Mouse (Mus musculus): ENCODE data around the gene R3hdm1.

The R3hdm1 gene

GRCm38 (mm10) chr1:128102641-128103461, at the start of gene R3hdm1, which contains the start of gene Zranb3:
R3hdm1 (plus strand) TSS chr1:128103301.
Zranb3 (minus strand) TSS chr1:128103047.
- in situ Hi-C loops (cut with MboI, MseI), result no loop called here

GRCm38 (mm10) chr1:128057269-128057668, 45.8 kb upstream of the R3hdm1 start:
- in situ Hi-C loops (cut with MboI, MseI), result no loop called here

GRCm38 (mm10) chr1:128058625-128059024, 44.5 kb upstream of the R3hdm1 start:
- in situ Hi-C loops (cut with MboI, MseI), result no loop called here

DNA sequence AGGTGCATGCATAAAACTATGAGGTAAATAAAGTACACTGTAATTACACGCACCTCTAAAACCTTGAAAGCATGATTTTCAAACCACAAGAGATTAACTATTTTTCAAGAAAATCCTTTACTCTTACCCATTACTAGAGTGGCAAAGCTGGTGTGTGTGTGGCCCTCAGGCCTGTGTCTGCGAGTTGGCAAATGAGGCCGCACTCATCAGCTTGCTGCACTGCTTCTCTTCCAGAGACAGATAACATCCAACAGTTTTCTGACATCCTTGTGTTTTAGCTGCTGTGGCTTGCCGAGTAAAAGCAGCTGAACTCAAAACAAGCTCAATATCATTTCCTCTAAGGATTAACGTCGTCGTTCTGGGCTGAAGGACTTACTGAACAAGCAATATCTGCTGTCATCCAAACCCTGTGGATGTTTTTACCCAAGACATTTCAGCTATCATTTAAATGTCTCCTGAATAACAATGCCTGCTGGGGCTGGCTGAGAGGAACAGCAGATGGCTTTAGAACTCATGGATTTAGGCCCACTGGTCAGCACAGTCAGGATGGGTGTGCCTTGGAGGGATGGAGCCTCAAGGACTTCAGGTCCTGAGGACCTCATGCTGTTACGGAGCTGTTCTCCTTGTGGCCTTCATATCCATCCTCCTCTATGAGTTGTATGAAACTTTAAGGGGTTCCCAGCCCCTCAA, 42.3 kb upstream of the R3hdm1 start:
- in situ Hi-C loops (cut with MboI, MseI), result no loop called here

DNA sequence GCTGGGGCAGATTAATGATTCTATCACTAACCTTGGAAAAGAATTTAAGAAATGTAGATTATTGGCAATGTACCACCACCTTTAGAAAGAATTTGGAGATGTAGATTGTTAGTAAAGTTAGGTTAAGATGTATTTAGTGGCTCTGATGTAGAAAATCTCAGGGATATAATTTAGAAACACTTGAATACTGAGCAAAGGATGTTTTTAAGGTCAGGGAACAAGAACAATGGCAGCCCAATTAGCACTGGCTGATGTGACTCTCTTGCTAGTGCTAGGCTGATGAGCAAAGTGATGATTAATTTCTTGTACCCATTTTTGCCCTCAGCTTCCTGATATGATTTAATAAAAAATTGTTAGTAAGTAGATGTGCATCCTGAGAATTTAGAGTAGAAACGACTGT, 41.7 kb upstream of the R3hdm1 start:
- in situ Hi-C loops (cut with MboI, MseI), result no loop called here

DNA sequence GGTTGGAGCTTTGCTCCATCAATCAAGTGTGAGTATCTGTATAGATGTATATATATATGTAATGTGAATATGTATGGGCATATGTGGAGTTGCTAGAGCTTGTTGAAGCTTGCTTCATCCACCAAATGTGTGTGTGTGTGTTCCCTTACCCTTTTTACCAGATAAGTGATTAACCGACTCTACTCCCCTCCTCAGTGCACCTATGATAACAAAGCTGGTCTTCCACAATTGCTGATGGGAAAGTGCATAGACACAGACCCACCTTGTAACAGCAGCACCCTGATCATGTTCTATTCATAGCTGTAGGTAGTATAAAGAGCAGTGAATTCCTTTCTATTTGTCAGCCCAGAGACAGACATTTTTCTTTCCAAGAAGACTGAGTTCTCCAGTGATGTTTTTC, 40.9 kb upstream of the R3hdm1 start:
- in situ Hi-C loops (cut with MboI, MseI), result no loop called here

DNA sequence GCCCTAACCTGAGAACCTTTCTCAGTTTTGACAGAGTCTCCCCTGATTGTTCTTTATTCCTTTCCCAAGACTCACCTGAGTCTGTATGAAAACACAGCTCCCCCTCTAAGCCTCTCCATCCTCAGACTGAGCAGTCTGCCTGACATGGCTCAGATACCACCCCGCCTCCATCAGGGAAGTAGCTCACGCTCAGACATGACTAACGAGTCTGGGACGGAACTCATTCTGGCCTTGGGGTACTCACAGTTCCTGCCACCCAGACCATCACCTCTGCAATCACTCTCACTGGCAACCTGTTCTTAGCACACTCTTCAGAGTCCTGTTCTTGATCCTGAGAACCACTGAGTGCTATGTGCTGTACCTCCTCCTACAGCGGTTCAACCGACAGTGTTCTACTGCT, 38.4 kb upstream of the R3hdm1 start:
- in situ Hi-C loops (cut with MboI, MseI), result no loop called here

GRCm38 (mm10) chr1:128068945-128069397, 34.1 kb upstream of the R3hdm1 start:
- in situ Hi-C loops (cut with MboI, MseI), result no loop called here

- in situ Hi-C loops (cut with MboI, MseI), result no loop called here
These were observed 33.1 kb upstream of the R3hdm1 start for GRCm38 (mm10) chr1:128070003-128070402.

DNA sequence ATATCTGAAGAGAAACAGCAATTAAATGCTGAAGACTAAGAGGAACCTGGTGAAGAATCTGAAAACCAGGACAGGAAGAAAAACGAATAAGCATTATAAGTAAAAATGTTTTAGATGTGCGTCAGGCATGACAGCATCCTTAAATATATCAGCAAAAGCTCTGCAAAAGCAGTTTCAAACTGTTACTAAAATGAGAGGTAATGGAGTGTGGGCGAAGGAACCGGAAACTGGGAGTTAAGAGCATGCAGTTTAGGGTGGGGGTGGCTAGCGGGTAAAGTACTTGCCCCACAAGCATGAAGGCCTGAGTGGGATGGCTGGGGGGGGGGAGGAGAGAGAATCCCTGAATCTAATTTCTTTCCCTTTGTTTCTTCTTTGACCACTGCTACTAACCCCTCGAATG, 30.1 kb upstream of the R3hdm1 start:
- in situ Hi-C loops (cut with MboI, MseI), result no loop called here

DNA sequence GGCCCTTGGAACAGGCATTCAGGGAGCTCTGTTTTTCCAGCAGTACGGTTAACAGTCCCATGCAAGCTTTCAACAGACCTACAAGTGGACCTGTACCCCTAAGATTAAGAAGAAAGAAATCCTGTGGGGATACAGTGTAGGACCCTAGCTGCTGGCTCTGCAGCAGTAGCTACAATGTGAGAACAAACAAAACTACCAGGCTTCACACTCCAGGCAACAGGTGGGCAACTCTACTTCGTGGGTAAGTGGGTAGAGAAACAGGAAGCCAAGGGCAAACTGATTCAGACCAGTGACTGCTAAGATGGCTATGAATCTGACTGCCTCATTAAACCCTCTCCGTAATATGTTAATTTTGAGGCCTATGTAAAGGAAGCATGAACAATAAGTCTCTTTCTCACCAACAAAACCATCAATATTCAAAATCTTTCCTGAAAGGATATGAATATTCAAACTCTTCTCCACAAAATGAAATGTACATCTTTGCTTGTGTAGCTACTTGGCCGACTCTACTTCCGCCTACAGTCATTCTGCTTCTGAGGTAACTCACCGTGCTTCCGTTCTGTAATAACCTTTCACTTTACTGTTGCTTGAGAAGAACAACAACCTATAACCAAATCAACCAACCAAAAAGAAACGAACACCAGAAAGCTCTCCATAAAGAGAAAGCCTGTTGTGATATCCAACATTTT, 26.2 kb upstream of the R3hdm1 start:
- in situ Hi-C loops (cut with MboI, MseI), result no loop called here

GRCm38 (mm10) chr1:128077788-128078187, 25.3 kb upstream of the R3hdm1 start:
- in situ Hi-C loops (cut with MboI, MseI), result no loop called here

GRCm38 (mm10) chr1:128078646-128079045, 24.5 kb upstream of the R3hdm1 start:
- in situ Hi-C loops (cut with MboI, MseI), result no loop called here

DNA sequence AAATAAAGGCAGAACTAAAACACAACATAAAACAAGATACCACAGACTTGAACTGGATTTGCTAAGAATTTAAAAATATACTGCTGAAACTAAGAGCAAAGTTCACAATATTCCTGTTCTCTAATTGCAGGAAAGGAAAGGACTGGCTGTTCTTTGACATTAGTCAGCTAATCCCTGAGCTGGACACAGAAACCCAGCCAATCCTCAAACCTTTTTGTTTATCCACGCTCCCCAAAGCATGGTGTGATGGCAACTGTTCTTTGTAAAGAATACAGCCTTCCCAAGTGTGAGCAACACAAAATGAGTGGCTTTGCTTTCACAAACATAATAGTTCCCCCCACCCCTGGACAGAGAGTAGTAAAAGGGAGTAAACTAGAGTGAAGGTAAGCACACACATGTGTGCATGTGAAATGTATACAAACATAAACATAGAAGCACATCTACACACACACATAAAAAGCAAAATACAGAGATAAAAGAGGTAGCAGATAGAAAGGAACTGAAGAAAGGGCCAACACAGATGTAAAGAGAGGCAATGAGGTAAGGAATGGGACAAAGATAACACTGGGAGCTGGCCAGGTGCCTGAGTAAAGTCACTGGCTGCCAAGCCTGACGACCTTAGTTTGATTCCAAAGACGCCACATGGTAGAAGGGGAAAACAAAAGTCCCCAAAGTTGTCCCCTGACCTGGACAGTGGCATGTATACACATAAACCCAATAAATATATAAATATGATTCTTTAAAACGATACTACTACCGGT, 22.0 kb upstream of the R3hdm1 start:
- in situ Hi-C loops (cut with MboI, MseI), result no loop called here

DNA sequence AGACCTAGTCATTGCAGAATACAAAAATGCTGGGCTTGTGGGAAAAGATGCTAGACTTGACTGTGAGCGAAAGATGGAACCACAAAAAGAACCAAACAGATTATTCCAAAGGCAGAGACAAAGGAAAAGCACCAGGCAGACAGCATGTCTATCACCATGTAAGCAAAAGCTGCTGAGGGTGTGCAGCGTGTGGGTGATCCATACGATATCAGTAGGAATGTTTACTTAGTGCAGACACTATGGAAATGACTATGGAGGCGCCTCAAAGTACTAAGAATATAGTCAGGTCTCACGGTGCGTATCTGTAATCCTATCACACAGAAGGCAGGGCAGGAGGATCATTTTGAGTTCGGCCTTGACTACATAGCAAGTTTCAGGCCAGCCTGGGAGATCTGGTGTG, 21.2 kb upstream of the R3hdm1 start:
- in situ Hi-C loops (cut with MboI, MseI), result no loop called here

DNA sequence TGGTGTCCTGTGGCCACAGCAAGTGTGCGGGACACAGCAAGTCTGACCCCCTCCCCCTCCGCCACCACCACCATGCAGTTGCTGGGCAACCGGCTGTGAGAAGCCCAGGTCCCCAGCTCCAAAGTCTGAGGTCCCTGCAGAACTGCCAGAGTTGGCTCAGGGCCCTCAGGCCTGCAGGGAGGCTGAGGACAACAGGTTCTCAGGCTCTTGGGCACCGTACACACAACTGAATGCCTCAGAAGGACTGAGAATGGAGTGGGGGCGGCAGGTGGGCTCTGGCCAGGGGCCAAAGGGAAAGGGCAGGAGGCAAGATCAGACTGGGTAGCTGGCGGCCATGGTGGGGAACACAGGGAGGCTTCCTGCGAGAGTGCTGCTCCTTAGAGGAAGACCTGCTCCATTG, 20.3 kb upstream of the R3hdm1 start:
- in situ Hi-C loops (cut with MboI, MseI), result no loop called here

DNA sequence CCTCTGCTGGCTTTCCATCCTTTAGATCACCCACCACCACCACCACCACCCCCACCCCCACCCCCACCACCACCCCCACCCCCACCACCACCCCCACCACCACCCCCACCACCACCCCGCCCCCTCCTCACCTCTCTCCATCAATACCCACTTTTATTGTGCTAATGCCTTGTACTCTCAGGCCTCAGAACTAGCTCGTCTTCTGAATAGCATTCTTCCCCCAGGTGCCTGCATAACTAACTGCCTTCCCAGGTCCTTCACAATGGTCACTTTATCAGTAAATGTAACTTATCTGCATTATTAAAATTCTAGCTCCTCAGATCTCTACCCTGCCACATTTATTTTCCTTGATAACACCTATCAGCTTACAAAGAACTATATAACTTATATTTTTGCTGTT, 8.4 kb upstream of the R3hdm1 start:
- in situ Hi-C loops (cut with MboI, MseI), result loop anchor here (5.0 kb wide), 1 partner anchor 38 kb away; no protein-coding TSS in a partner anchor

- in situ Hi-C loops (cut with MboI, MseI), result loop anchor here (5.0 kb wide), 1 partner anchor 34 kb away; no protein-coding TSS in a partner anchor
These were observed 4.8 kb upstream of the R3hdm1 start for GRCm38 (mm10) chr1:128098309-128098708.

DNA sequence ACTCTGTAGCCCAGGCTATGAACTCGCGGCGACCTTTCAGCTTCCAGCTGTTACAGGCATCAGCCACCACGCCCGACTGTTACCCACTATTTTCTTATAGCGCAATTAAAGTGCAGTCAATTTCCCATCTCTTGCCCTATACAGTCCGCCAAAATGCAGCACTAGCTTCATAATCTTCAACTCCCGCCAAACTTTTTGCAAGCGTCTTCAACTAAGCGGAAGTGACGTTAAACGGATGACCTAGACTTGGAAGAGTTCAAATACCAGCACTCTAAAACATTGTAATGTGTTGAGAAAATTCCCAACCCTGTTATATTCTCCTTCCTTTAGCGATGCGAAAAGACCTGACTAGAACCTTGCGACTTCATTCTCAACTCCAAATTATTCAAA, 855 bp upstream of the R3hdm1 start:
- in situ Hi-C loops (cut with MboI, MseI), result no loop called here

GRCm38 (mm10) chr1:128103520-128104088, 503 bp downstream of the R3hdm1 start:
- in situ Hi-C loops (cut with MboI, MseI), result no loop called here

All from regulatory T cell (primary cell).